Mouse (Mus musculus) ES-Bruce4 (cell line): Measurements from ENCODE around the gene Ovca2.

Experiments
- EP300 ChIP-seq: IDR thresholded peaks from 2 replicates; pipeline ENCODE4 v1.6.1; 2011; ENCODE audit warnings: low read depth, low read length; ENCODE audit not compliant: insufficient read depth
- POLR2A ChIP-seq: IDR thresholded peaks from one replicate; pipeline ENCODE4 v1.8.1; 2011; ENCODE audit warnings: low read length; ENCODE audit not compliant: insufficient read depth

DNA sequence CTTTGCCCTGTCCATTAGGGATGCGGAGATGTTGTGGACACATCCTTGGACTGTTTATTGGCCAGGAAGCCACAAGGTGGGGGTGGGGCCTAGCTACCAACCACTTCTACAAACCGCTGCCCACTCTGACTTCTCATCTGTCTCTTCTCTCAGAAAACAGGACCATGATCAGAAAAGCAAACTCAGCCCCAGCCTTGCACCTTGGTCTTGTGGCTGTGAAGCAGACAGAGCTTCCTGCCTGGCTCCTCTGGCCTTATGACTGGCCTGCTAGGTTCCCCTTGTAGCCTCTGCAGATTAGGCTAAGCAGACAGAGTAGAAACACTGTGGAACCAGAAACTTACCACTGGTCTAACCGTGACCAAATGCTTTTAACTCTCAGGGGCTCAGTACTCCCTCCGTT is 30.7 kb upstream of the Ovca2 start:
- no peak for TF ChIP-seq EP300
- TF ChIP-seq POLR2A: no peak
